Mouse (Mus musculus) ES-Bruce4 (cell line): ENCODE measurements at regions not wholly inside any gene's neighbourhood (a gene's known extent, or its start where the extent isn't known, plus 50 kb on each side); places are given as distances from the start of the nearest gene placed in this dataset.

Source experiments
- H3K27ac ChIP-seq: 2 replicates; pipeline ENCODE4 v1.5.1; 2012; ENCODE audit warnings: low read length, inconsistent platforms; ENCODE audit not compliant: insufficient read depth
- H3K27me3 ChIP-seq: 2 replicates; pipeline ENCODE4 v1.6.1; 2012; ENCODE audit warnings: mild to moderate bottlenecking, low read length, inconsistent platforms; ENCODE audit not compliant: control insufficient read depth, poor library complexity, insufficient read depth, severe bottlenecking
- H3K36me3 ChIP-seq: 2 replicates; pipeline ENCODE4 v1.6.1; 2012; ENCODE audit warnings: inconsistent platforms, mild to moderate bottlenecking, low read length, moderate library complexity; ENCODE audit not compliant: control insufficient read depth, poor library complexity, insufficient read depth, severe bottlenecking
- H3K4me1 ChIP-seq: one replicate; pipeline ENCODE4 v1.8.1; 2011; ENCODE audit warnings: low read length; ENCODE audit not compliant: control insufficient read depth, insufficient read depth
- H3K4me3 ChIP-seq: 2 replicates; pipeline ENCODE4 v1.5.1; 2011; ENCODE audit warnings: low read depth, mild to moderate bottlenecking, low read length
- H3K9ac ChIP-seq: 2 replicates; pipeline ENCODE4 v1.6.1; 2012; ENCODE audit warnings: low read depth, mild to moderate bottlenecking, inconsistent platforms; ENCODE audit not compliant: poor library complexity, severe bottlenecking
- H3K9me3 ChIP-seq: replicated peaks from 2 replicates; pipeline ENCODE4 v1.6.1; 2012; ENCODE audit warnings: mild to moderate bottlenecking, low read length, inconsistent platforms; ENCODE audit not compliant: control insufficient read depth, poor library complexity, insufficient read depth, severe bottlenecking
- CTCF ChIP-seq: IDR thresholded peaks from one replicate; pipeline ENCODE4 v1.8.1; 2011; ENCODE audit warnings: low read depth, low read length
- EP300 ChIP-seq: IDR thresholded peaks from 2 replicates; pipeline ENCODE4 v1.6.1; 2011; ENCODE audit warnings: low read depth, low read length; ENCODE audit not compliant: insufficient read depth
- POLR2A ChIP-seq: IDR thresholded peaks from one replicate; pipeline ENCODE4 v1.8.1; 2011; ENCODE audit warnings: low read length; ENCODE audit not compliant: insufficient read depth

DNA sequence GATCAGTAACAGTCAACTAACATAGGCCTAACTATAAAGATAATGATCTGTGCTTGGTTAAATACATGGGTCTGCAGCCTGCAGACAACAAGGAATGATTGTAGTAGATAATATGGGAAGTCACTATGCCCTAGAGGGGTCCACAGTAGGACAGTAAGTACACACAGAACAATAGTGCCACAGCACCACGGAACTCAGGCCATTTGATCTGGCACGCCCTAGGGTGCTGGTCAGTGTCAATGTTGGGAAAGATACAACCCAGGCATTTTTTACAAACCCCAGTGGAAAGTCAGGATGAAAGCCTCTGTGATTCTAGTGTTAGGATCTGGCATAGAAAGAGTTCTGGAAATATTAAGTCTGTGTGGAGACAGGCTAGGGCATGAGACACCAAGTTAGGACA is 144.4 kb downstream of the Adamts15 start:
- Histone ChIP-seq H3K9me3 (no peaks in the 10 kb centered on the region), H3K36me3 (no peaks in the 10 kb centered on the region), H3K27ac (no peak overlapping the region), H3K4me3 (no peak overlapping the region), H3K9ac (no peak overlapping the region), H3K27me3 (no peaks in the 10 kb centered on the region), H3K4me1 (no peaks in the 10 kb centered on the region)
- no peak for TF ChIP-seq EP300
- TF ChIP-seq POLR2A = no peak
- no peak for TF ChIP-seq CTCF

DNA sequence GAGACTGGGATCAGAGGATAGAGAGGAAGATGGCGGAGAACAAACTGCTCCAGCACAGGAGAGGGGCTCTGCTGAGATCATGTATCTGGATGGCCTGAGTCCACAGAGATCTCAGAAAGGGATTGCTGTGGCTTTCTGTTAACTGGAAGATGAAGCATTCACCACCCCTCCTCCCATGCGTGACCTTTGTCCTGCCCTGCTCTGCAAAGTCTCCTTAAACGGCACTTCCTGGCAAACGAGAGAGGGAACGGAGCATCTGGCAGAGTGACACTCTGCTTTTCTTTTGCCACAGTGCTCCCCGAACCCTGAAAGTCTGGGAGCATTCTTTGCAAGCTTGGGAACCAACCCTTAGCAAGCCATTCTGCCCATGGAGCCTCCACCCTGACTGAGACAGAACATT is 147.1 kb downstream of the Adamts15 start:
- Histone ChIP-seq H3K4me3 (no peak overlapping the region), H3K36me3 (no peaks in the 10 kb centered on the region), H3K9me3 (no peaks in the 10 kb centered on the region), H3K4me1 (no peaks in the 10 kb centered on the region), H3K9ac (no peak overlapping the region), H3K27ac (no peak overlapping the region), H3K27me3 (no peaks in the 10 kb centered on the region)
- TF ChIP-seq CTCF (no peak), POLR2A (no peak)

DNA sequence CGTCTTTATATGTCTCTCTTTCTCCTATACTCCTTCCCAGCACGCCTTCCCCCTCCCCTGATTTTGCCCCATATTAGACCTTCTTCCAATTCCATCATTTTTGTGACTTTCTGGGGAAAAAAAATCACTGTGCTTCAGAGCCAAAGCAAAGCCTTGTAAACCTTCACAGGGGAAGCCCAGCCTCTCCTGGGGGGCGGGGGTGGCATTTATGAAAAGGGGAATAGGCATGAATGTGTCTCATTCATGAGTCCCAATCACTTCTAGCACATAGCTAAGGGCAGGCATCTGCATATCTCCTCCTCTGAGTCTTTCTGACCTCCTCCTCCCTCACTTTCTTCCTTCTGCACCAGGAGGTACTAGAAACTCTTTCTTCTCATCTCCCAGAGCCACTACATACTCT is 149.8 kb downstream of the Adamts15 start:
- Histone ChIP-seq H3K4me3 (no peak overlapping the region), H3K9me3 (no peaks in the 10 kb centered on the region), H3K9ac (no peak overlapping the region), H3K36me3 (no peaks in the 10 kb centered on the region), H3K27ac (no peak overlapping the region), H3K27me3 (no peaks in the 10 kb centered on the region), H3K4me1 (no peaks in the 10 kb centered on the region)
- TF ChIP-seq CTCF (no peak), POLR2A (no peak), EP300 (no peak)

DNA sequence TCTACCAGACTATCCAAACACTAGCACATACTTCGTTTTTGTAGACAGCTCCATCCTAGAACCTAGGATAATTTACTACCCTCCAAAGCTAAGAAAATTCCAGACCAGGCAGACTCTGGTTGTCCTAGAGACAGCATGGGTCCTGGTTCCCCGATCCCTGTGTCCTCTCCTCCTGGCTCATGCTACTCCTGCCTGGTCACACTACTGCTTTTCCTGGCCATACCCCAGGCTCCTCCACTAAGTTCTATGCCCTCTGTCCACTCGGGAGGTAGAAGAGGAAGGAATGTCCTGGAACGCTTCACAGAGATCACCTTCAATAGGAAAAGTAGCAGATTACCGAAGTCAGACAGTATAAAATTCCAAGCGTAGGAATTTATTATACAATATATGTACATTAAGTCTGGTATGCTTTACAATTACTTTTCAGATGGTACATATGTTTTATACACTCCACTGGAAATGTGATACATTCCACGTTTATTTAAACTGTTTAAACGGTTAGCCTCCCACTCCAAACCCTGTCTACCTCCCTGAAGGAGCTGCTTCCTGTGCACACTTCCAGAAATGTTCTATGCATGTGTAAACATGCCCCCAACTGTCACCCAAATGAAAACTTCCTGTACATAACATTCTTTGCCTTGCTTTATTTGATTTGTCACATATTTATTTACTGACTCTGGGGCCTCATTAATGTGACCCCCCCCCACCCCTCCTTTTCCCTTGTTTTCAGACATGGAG is 151.6 kb downstream of the Adamts15 start:
- H3K27ac ChIP-seq = no peak overlapping the region
- peaks cover 4% of the 10 kb centered on the region; the same call in 1 of the 2 replicates for H3K9me3 ChIP-seq
- no peaks in the 10 kb centered on the region for H3K36me3 ChIP-seq
- H3K27me3 ChIP-seq = no peaks in the 10 kb centered on the region
- TF ChIP-seq POLR2A (no peak), EP300 (no peak), CTCF (no peak)
- no peaks in the 10 kb centered on the region for H3K4me1 ChIP-seq
- H3K9ac ChIP-seq = no peak overlapping the region
- H3K4me3 ChIP-seq = no peak overlapping the region

DNA sequence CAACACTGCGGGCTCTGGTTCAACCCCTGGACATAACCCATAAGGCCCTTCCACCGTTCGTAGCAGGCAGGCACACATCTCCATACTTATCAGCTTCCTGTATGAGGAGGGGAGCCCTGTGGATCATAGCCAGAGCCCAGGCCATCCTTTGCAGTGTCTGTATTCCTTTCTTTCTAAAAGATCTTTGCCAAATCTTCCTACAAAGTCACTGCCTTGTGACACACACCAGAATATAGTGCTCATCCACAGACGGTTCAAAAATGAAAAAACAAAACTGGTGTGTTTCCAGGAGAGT is 152.9 kb downstream of the Adamts15 start:
- no peak overlapping the region for H3K27ac ChIP-seq
- H3K27me3 ChIP-seq = no peaks in the 10 kb centered on the region
- H3K4me3 ChIP-seq = no peak overlapping the region
- H3K4me1 ChIP-seq = no peaks in the 10 kb centered on the region
- H3K9me3 ChIP-seq = peaks cover 4% of the 10 kb centered on the region; the same call in 1 of the 2 replicates
- no peaks in the 10 kb centered on the region for H3K36me3 ChIP-seq
- no peak for TF ChIP-seq EP300
- TF ChIP-seq POLR2A = no peak
- no peak for TF ChIP-seq CTCF
- H3K9ac ChIP-seq = no peak overlapping the region

DNA sequence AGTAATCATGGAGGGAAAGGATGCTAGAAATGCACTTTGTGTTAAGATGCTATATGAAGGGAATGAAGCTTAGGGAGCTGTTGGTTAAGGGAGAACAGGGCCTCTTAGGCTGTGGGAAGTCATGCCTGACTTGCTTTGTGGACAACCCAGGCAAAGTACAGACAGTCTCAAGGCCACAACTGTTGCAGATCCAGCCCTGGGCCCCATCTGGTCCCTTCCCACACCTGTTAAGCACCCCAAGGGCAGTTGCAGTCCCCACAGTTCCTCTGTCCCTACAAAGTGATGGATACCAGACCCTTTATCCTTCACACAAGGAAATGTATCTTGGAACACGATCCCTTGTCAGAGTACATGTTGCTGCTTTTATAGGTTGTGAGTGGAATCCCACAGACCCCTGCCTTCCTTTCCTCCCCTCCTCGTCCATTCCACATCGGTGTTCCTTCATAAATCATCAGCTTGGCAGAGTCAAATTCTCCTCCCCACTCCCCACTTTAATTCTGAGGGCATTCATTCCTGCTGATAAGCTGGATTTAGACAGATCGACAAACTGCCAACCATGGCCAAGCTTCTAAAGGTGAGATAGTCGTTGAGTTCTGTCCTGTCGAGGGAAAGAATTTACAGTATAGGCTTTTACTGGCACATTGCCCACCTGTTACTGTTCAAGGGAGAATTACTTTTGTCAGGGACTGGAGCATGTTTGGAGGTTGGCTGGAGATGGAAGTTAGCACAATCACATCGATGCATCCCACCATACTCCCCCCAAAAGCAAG is 153.4 kb downstream of the Adamts15 start:
- no peak overlapping the region for H3K27ac ChIP-seq
- H3K4me1 ChIP-seq = no peaks in the 10 kb centered on the region
- H3K9ac ChIP-seq = no peak overlapping the region
- H3K27me3 ChIP-seq = no peaks in the 10 kb centered on the region
- no peak overlapping the region for H3K4me3 ChIP-seq
- H3K36me3 ChIP-seq = no peaks in the 10 kb centered on the region
- peaks cover 4% of the 10 kb centered on the region; the same call in 1 of the 2 replicates for H3K9me3 ChIP-seq
- TF ChIP-seq CTCF (no peak), EP300 (no peak), POLR2A (no peak)
